Mouse (Mus musculus): ENCODE data around the gene Lap3.

Lap3 gene

GRCm38 (mm10) chr5:45549586-45549985 is 56.4 kb downstream of the Lap3 start:
- Histone ChIP-seq H3K4me1 (replicated peaks; ENCODE audit: low read depth, low read length) (peaks cover 10% of the 10 kb centered on the region), H3K36me3 (ENCODE audit: insufficient read depth, low read length) (no peaks in the 10 kb centered on the region), H3K9me3 (ENCODE audit: low read length) (peaks cover 15% of the 10 kb centered on the region), H3K27me3 (ENCODE audit: insufficient read depth, low read length) (no peaks in the 10 kb centered on the region), H3K4me3 (replicated peaks; ENCODE audit: low read length) (no peak overlapping the region)
- TF ChIP-seq NANOG (IDR thresholded peaks at IDR 0.05; ENCODE audit: borderline replicate concordance, low read length) (no peak), POU5F1 (IDR thresholded peaks at IDR 0.05; ENCODE audit: borderline replicate concordance, low read length) (no peak), CTCF (conservative IDR thresholded peaks at IDR 0.05; ENCODE audit: low read length) (no peak)

All from E14TG2a.4 (cell line).